ENCODE assay signal across 8 mouse cellular contexts in genomic region chr8:92721266-92721935, GRCm38 (mm10). TPM values are rescaled to one million over a fixed set of nuclear protein-coding genes. Genes with fewer than 3 reads are reported as not detected.
DNase-seq lines count a peak whose midpoint lies in the region; ATAC-seq and TF ChIP-seq lines count a peak whose summit lies in the region.

No protein-coding gene starts in this region.

- H3K36me3 ChIP-seq in hindbrain, embryonic 15.5 days: no peaks in the 10 kb centered on the region
- no peaks in the 10 kb centered on the region for H3K36me3 ChIP-seq in midbrain, embryonic 12.5 days
- H3K36me3 ChIP-seq in stomach, embryonic 16.5 days (ENCODE audit: control insufficient read depth, insufficient read depth, low read length): no peaks in the 10 kb centered on the region

- H3K27ac ChIP-seq in hindbrain, embryonic 15.5 days (replicated peaks): no peak overlapping the region
- no peak overlapping the region for H3K27ac ChIP-seq in left cerebral cortex, adult 2 months
- H3K27ac ChIP-seq in midbrain, embryonic 12.5 days (replicated peaks): 0 out of 2 replicates have a peak overlapping the region, but pooled peaks have one; percentile 26
- H3K27ac ChIP-seq in stomach, embryonic 16.5 days (ENCODE audit: low read length): no peak overlapping the region

- peaks cover 22% of the 10 kb centered on the region for H3K27me3 ChIP-seq in hindbrain, embryonic 15.5 days
- peaks cover 5% of the 10 kb centered on the region; the same call in 1 of the 2 replicates for H3K27me3 ChIP-seq in midbrain, embryonic 12.5 days
- no peaks in the 10 kb centered on the region; the same call in 1 of the 2 replicates for H3K27me3 ChIP-seq in stomach, embryonic 16.5 days (ENCODE audit: control insufficient read depth, insufficient read depth, low read length)

- 0 out of 2 replicates have a peak overlapping the region, but pooled peaks have one; percentile 13 for H3K4me2 ChIP-seq in hindbrain, embryonic 15.5 days
- no peak overlapping the region for H3K4me2 ChIP-seq in midbrain, embryonic 12.5 days (replicated peaks)
- no peak overlapping the region for H3K4me2 ChIP-seq in stomach, embryonic 16.5 days (ENCODE audit: low read depth, low read length)

- no peak overlapping the region for H3K4me3 ChIP-seq in hindbrain, embryonic 15.5 days
- H3K4me3 ChIP-seq in left cerebral cortex, adult 2 months: no peak overlapping the region
- H3K4me3 ChIP-seq in midbrain, embryonic 12.5 days: no peak overlapping the region
- H3K4me3 ChIP-seq in stomach, embryonic 16.5 days (replicated peaks; ENCODE audit: low read length): no peak overlapping the region

- TF ChIP-seq CTCF in left cerebral cortex, adult 2 months (IDR thresholded peaks at IDR 0.05): peak; percentile 75

- peak; percentile 93 for ATAC-seq in hindbrain, embryonic 15.5 days (ENCODE audit: low FRiP score, low read depth)
- ATAC-seq in midbrain, embryonic 12.5 days (ENCODE audit: low FRiP score, low read depth): peak; percentile 92
- peak; percentile 56 for ATAC-seq in stomach, embryonic 16.5 days (ENCODE audit: insufficient read depth, low FRiP score)

- DNase-seq in ZHBTc4 (ENCODE audit: low read depth, low spot score): peak; percentile 38
- peak; percentile 17 to 34 for DNase-seq in cerebellum, postnatal 36 days
- peak; percentile 63 to 72 for DNase-seq in frontal cortex, postnatal 36 days (ENCODE audit: low spot score in 2 of 2)
- peak; percentile 60 to 61 for DNase-seq in left cerebral cortex, adult 2 months (ENCODE audit: extremely low spot score in 1 of 2, low spot score in 2 of 2)
- DNase-seq in thymus, postnatal 14 days: no peak

- intact Hi-C loops in left cerebral cortex, adult 2 months (cut with DNase I): loop anchor here (5.0 to 10.0 kb wide), 6 partner anchors 74 to 1537 kb away; no protein-coding TSS in a partner anchor

- no peaks in the 10 kb centered on the region for H3K9me3 ChIP-seq in hindbrain, embryonic 15.5 days
- H3K9me3 ChIP-seq in midbrain, embryonic 12.5 days: no peaks in the 10 kb centered on the region
- no peaks in the 10 kb centered on the region for H3K9me3 ChIP-seq in stomach, embryonic 16.5 days (replicated peaks; ENCODE audit: control insufficient read depth, low read length)

- 36% methylated on average over 12 of the region's 12 CpGs for WGBS in hindbrain, embryonic 15.5 days
- 36% methylated on average over 12 of the region's 12 CpGs for WGBS in midbrain, embryonic 12.5 days
- WGBS in stomach, embryonic 16.5 days: 41% methylated on average over 12 of the region's 12 CpGs

- peaks cover 14% of the 10 kb centered on the region for H3K4me1 ChIP-seq in hindbrain, embryonic 15.5 days (replicated peaks)
- peaks cover 34% of the 10 kb centered on the region for H3K4me1 ChIP-seq in midbrain, embryonic 12.5 days
- H3K4me1 ChIP-seq in stomach, embryonic 16.5 days (ENCODE audit: control insufficient read depth, insufficient read depth, low read length): no peaks in the 10 kb centered on the region

- H3K9ac ChIP-seq in hindbrain, embryonic 15.5 days: no peak overlapping the region
- no peak overlapping the region for H3K9ac ChIP-seq in midbrain, embryonic 12.5 days (replicated peaks)
- peak overlapping the region; percentile 35; the same call in 1 of the 2 replicates for H3K9ac ChIP-seq in stomach, embryonic 16.5 days (ENCODE audit: low read length)

RNA-seq across cellular contexts. Expression of gene Irx6, which starts 47.3 kb away (rescaled TPM):
- polyA plus RNA-seq in hindbrain, embryonic 15.5 days (2015; fragmentation: Nextera tagmentation; extraction: Ambion mirVana): 2.4 and 5.6 TPM in 2 replicates
- under 1 TPM; 0.11 to 0.14 TPM for total RNA-seq in left cerebral cortex, adult 2 months (2021)
- polyA plus RNA-seq in midbrain, embryonic 12.5 days (2016; fragmentation: Nextera tagmentation; extraction: Ambion mirVana): 3.0 and 3.1 TPM in 2 replicates
- 0.04 TPM in 1 of 2 replicates, not detected in the other for polyA plus RNA-seq in stomach, embryonic 16.5 days (2015; fragmentation: Nextera tagmentation; extraction: Ambion mirVana)
